Mouse (Mus musculus): ENCODE measurements at regions not wholly inside any gene's neighbourhood (a gene's known extent, or its start where the extent isn't known, plus 50 kb on each side); places are given as distances from the start of the nearest gene placed in this dataset.
"Not testable (repeated sequence)": the region's sequence is repeated elsewhere in the genome, so short reads cannot be mapped to it uniquely, and the experiment has no call there.

DNA sequence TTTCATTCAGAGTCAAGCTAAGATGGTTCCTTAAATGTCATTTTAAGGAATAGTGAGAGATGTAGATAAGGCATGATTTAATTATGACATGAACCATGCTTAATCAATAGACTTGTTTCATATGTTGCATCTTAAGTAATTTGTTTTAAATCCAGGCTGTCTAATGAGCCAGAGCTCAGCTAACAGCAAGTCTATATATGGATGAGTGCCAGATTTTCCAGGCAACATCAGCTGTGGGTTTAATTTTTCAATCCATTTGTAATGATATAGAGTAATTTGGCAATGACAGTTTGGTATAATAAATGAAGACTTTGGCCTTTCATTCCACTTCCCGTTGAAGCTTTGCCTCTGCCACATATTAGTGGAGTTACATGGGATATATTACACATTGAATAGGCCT, 677.3 kb upstream of the Sorcs1 start:
- in situ Hi-C loops (cut with MboI, MseI), result no loop called here

DNA sequence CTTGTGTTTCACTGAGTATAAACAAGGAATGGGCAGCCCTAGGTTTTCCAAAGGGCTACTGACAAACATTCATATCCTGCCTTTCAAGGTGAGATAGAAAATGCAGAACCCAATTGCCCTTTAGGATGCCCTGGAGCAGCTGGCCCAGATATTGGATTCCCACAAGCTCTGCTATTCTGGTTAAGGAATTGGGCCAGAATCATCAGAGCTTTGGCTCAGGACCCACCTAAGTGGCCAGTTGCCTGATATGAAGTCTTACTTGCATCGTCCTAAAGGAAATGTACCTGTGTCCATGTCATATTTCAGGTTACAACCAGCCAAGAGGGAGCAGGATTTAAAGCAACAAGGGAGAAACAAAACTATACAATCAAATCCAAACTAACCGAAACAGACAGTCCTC, 662.0 kb upstream of the Sorcs1 start:
- in situ Hi-C loops (cut with MboI, MseI), result no loop called here

DNA sequence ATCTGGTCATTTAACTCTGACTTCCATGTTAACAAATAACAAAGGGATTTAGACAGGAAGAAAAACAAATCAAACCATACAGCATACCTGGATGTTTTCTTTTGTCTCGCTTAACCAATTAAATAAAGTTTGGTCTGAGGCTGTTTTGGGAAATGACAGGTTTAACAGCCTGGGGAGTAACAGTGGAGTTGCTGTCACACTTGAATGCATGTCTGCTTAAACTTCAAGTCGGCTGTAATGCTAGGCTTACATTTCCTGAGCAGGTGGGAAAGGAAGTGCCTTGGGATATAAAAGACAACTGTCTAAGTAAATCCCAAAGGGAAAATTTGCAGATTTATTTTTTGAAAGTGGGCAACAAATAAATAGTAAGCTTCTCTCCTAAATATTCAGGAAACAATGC, 651.6 kb upstream of the Sorcs1 start:
- in situ Hi-C loops (cut with MboI, MseI), result no loop called here

DNA sequence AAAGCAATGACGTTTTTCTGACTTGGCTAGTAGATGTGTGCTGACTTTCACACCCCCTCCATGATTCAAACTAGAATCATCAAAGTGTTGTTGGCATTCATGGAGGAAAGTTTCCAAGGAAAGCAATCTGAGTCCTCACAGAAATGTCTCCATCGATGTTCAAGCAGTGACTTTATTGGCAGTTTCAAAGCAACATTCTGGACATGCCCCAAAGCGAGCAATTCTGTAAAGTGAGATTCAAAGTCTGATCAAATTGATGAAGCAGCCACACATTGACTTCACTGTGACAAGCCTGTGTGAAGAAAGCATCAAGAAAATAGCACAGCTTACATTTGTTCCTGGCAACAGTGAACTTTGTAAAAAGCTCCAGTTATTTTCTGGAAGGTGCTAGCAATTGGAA, 625.3 kb upstream of the Sorcs1 start:
- in situ Hi-C loops (cut with MboI, MseI), result no loop called here

GRCm38 (mm10) chr19:51296631-51297030, 618.2 kb upstream of the Sorcs1 start:
- in situ Hi-C loops (cut with MboI, MseI), result not testable (repeated sequence)

DNA sequence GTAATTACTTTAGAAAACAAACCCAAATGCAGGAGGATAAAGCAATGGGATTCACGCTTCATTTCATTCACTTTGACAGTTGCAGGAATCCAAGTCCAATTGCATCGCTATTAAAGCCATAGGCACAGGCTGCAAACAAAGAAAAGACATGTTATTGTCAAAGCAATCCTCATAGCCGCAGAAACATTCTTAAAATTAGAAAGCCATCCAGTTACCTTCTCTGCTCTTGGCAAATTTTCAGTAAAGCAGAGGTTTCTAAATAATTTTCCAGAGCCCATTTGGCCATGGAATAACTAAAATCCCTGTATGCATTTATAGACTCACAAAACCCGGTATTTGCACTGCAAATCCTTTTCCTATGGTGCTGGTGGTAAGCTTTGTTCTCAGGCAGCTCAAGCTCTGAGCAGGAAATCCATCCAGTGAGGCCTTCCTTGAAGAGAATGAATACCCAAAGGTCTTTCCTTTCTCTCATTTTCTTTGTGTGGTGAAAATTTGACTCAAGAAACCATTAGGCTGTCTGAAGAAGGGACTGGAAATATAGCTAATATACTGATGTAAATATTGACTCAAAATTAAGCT, 590.6 kb upstream of the Sorcs1 start:
- in situ Hi-C loops (cut with MboI, MseI), result no loop called here

- in situ Hi-C loops (cut with MboI, MseI), result no loop called here
These were observed 561.9 kb upstream of the Sorcs1 start for GRCm38 (mm10) chr19:51240295-51240864.

DNA sequence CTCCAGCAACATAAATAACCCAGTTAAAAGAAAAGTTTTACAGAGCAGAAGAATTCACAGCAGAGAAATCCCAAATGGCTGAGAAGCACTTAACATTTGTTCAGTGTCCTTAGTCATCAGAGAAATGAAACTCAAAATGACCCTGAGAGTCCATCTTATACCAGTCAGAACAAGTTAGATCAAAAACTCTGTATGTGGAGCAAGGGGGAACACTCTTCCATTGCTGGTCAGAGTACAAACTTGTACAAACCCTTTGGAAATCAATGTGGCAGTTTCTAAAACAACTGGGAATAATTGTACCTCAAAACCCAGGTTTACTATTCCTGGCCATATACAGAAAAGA, 559.7 kb upstream of the Sorcs1 start:
- in situ Hi-C loops (cut with MboI, MseI), result no loop called here

DNA sequence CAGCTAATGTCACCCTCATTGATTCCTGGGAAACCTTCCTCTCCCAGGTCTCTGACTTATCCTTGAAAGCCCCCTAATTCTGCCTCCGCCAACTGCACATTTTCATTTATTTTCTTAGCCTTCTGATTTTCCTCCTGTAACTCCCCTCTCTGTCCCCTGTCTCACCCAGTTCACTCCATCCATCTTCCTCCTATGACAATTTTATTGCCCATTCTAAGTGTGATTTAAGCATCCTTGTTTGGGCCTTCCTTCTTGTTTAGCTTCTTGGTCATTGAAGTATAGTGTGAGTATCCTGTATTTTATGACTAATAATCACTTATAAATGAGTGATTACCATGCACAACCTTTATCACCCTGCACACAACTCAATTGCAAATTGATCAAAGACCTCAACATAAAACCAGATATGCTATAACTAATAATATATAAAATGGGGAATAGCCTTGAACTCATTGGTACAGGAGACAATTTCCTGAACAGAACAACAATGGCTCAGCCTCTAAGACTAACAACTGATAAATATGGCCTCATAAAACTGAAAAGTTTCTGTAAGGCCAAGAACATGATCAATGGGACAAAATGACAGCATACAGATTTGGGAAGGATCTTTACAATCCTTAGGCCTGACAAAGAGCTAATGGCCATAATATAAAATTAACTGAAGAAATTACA, 559.2 kb upstream of the Sorcs1 start:
- in situ Hi-C loops (cut with MboI, MseI), result no loop called here

GRCm38 (mm10) chr19:51232525-51232924, 554.1 kb upstream of the Sorcs1 start:
- in situ Hi-C loops (cut with MboI, MseI), result no loop called here

GRCm38 (mm10) chr19:51226932-51227331, 548.5 kb upstream of the Sorcs1 start:
- in situ Hi-C loops (cut with MboI, MseI), result no loop called here

- in situ Hi-C loops (cut with MboI, MseI), result loop anchor here (25.0 kb wide), 1 partner anchor 1011 kb away; no protein-coding TSS in a partner anchor
These were observed 522.9 kb upstream of the Sorcs1 start for GRCm38 (mm10) chr19:51201391-51201790.

Measured in T-helper 2 cell (primary cell).